Mouse (Mus musculus) intestine, postnatal 0 days (tissue): ENCODE measurements around the gene Pecam1. TPM values are rescaled to one million over a fixed set of nuclear protein-coding genes. Genes with fewer than 3 reads are reported as not detected.

Experiments used
- ATAC-seq: fragments of 200-750 bp; cut with Nextera tagmentation; 2 replicates; pipeline ENCODE4 v1.8.0; 2017; ENCODE audit warnings: mild to moderate bottlenecking, moderate TSS enrichment, moderate library complexity
- H3K27ac ChIP-seq: fragments of 300-500 bp; sonication (generic); 2 replicates; pipeline ENCODE4 v1.5.1; 2014; ENCODE audit warnings: mild to moderate bottlenecking, low read depth, low read length, moderate library complexity
- H3K27me3 ChIP-seq: fragments of 300-500 bp; sonication (generic); replicated peaks from 2 replicates; pipeline ENCODE4 v1.6.1; 2014; ENCODE audit warnings: low read length, mixed read lengths; ENCODE audit not compliant: control insufficient read depth, insufficient read depth
- H3K36me3 ChIP-seq: fragments of 300-500 bp; sonication (generic); 2 replicates; pipeline ENCODE4 v1.6.1; 2014; ENCODE audit warnings: mild to moderate bottlenecking, moderate library complexity; ENCODE audit not compliant: control insufficient read depth, insufficient read depth
- H3K4me1 ChIP-seq: fragments of 300-500 bp; sonication (generic); replicated peaks from 2 replicates; pipeline ENCODE4 v1.6.1; 2014; ENCODE audit warnings: antibody characterized with exemption, low read length, mixed read lengths; ENCODE audit not compliant: control insufficient read depth, insufficient read depth
- H3K4me2 ChIP-seq: fragments of 300-500 bp; sonication (generic); replicated peaks from 2 replicates; pipeline ENCODE4 v1.6.1; 2014; ENCODE audit warnings: low read depth, mild to moderate bottlenecking, moderate library complexity
- H3K4me3 ChIP-seq: fragments of 300-500 bp; sonication (generic); 2 replicates; pipeline ENCODE4 v1.5.1; 2014; ENCODE audit warnings: low read depth, low read length
- H3K9ac ChIP-seq: fragments of 300-500 bp; sonication (generic); 2 replicates; pipeline ENCODE4 v1.6.1; 2014; ENCODE audit warnings: mild to moderate bottlenecking, low read depth, low read length
- H3K9me3 ChIP-seq: fragments of 300-500 bp; sonication (generic); 2 replicates; pipeline ENCODE4 v1.6.1; 2016; ENCODE audit warnings: mixed run types; ENCODE audit not compliant: control insufficient read depth
- CTCF ChIP-seq: sonication (generic); IDR thresholded peaks from 2 replicates; pipeline ENCODE4 v1.5.1; 2016; ENCODE audit warnings: low read depth, mild to moderate bottlenecking, control low read depth, antibody characterized with exemption, moderate library complexity
- WGBS: fragments of 180-500 bp; shearing (Covaris S2); extraction: QIAGEN DNeasy Blood & Tissue Kit; methylation state at CpG from one replicate; pipeline ENCODE4 v1.1.7; 2014; 5-methylcytosine and 5-hydroxymethylcytosine counted together
- polyA plus RNA-seq: library from polyadenylated mRNA; unstranded; fragments of >200 nt; fragmentation: Nextera tagmentation; extraction: Ambion mirVana; gene quantifications from 2 replicates; pipeline ENCODE4 v1.2.1, GENCODE M21; 2015

Pecam1 gene
- polyA plus RNA-seq, 1 experiment from 2014 or later = 26.1 TPM

DNA sequence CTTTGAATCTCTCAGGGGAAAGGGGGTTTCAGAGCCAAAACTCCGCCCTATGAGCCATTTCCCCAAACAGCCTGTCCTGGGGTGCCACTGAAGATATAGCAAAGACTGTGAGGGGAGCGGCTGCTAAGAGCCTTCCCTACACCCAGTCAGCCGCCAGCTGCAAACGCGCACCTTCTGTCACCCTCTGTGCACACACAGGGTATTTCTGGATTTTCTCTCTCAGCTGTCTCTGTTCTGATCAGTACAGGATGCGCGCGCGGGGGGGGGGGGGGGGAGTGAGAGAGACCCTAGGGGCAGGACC is 80.6 kb downstream of the Pecam1 start:
- Histone ChIP-seq H3K36me3 (no peaks in the 10 kb centered on the region), H3K4me3 (no peak overlapping the region), H3K4me1 (peaks cover 1% of the 10 kb centered on the region), H3K27ac (no peak overlapping the region), H3K4me2 (no peak overlapping the region), H3K9ac (no peak overlapping the region), H3K27me3 (no peaks in the 10 kb centered on the region), H3K9me3 (no peaks in the 10 kb centered on the region)
- 35% methylated on average over 9 of the region's 9 CpGs for WGBS
- ATAC-seq = no peak
- no peak for TF ChIP-seq CTCF

DNA sequence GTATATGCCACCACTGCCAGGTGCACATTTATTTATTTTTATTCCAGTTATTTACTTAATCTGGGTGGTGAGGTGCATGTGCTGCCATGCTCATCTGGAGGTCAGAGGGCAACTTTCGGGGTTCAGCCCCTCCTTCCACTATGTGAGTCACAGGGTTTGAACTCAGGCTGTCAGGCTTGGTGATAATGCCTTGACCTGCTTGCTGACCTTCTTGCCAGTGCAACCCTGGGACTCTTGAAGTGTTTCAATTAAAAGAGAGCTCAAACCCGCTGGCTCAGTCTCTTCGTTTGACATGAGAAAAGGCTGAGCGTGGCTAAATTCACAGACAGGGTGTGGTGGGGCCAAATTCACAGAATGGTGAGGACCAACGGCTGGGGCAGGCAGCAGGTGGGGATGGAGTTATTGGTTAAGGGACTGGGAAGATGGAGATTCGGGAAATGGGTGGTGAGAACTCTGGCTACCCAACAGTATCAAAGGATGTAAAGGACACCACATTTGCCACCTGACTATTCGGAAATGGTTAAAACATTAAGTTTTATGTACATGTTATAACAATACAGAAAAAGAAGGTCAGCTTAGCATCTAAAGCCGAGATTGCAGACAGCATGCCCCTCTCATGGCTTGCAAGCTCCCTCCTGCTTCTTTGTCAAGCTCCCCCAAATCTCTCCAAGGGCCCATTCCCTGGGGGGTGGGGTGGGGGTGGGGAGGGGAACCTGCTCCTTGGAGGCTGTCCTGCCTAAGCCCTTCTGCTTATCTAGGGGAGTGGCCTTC is 81.1 kb downstream of the Pecam1 start:
- WGBS = 53% methylated on average over 8 of the region's 8 CpGs
- Histone ChIP-seq H3K4me3 (no peak overlapping the region), H3K27ac (no peak overlapping the region), H3K9ac (no peak overlapping the region), H3K4me2 (no peak overlapping the region), H3K9me3 (no peaks in the 10 kb centered on the region), H3K27me3 (no peaks in the 10 kb centered on the region), H3K4me1 (no peaks in the 10 kb centered on the region), H3K36me3 (no peaks in the 10 kb centered on the region)
- no peak for TF ChIP-seq CTCF
- ATAC-seq = no peak

DNA sequence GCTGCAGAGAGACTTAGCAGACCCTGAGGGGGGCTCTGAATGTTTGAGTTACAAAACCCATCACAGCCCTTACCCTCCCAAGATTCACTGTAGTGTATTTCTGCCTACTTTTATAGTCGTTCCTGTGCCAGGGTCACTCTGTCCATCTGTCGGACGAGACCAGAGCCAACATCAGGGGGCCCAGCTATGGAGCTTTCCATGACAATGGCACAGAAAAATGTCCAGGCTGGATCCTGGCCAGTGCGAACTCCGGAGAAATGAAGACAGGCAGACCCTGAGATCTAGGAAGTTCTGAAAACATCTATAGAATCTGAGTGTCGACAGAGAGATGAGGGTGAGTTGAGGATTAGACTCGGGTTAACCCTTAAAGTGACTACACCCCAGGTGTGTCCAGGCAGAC is 82.1 kb downstream of the Pecam1 start:
- no peaks in the 10 kb centered on the region for H3K27me3 ChIP-seq
- no peak overlapping the region for H3K4me2 ChIP-seq
- no peak overlapping the region for H3K4me3 ChIP-seq
- H3K27ac ChIP-seq = no peak overlapping the region
- 53% methylated on average over 7 of the region's 7 CpGs for WGBS
- no peaks in the 10 kb centered on the region for H3K9me3 ChIP-seq
- no peak for TF ChIP-seq CTCF
- H3K36me3 ChIP-seq = no peaks in the 10 kb centered on the region
- H3K9ac ChIP-seq = no peak overlapping the region
- no peak for ATAC-seq
- no peaks in the 10 kb centered on the region for H3K4me1 ChIP-seq

DNA sequence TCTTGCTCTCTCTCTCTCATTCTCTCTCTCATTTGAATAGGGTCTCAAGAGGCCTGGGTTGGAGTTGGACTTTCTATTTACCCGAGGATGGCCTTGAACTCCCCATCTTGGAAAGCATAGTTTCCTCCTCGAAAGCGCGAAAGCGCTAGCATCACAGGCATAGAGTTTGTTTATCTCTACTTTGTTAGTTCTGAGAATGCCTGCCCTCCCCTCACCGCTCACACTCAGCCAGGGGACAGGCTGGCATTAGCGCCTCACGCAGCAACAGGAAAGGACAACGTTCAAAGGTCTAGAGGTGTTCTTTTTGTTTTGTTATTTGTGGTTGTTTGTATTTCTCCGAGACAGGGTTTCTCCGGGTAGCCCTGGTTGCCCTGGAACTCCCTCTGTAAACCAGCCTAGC is 82.6 kb downstream of the Pecam1 start:
- H3K4me1 ChIP-seq = no peaks in the 10 kb centered on the region
- H3K9me3 ChIP-seq = no peaks in the 10 kb centered on the region
- no peak for TF ChIP-seq CTCF
- H3K36me3 ChIP-seq = no peaks in the 10 kb centered on the region
- no peak for ATAC-seq
- H3K27me3 ChIP-seq = no peaks in the 10 kb centered on the region
- no peak overlapping the region for H3K9ac ChIP-seq
- H3K27ac ChIP-seq = no peak overlapping the region
- 67% methylated on average over 11 of the region's 11 CpGs for WGBS
- H3K4me3 ChIP-seq = no peak overlapping the region
- H3K4me2 ChIP-seq = no peak overlapping the region

DNA sequence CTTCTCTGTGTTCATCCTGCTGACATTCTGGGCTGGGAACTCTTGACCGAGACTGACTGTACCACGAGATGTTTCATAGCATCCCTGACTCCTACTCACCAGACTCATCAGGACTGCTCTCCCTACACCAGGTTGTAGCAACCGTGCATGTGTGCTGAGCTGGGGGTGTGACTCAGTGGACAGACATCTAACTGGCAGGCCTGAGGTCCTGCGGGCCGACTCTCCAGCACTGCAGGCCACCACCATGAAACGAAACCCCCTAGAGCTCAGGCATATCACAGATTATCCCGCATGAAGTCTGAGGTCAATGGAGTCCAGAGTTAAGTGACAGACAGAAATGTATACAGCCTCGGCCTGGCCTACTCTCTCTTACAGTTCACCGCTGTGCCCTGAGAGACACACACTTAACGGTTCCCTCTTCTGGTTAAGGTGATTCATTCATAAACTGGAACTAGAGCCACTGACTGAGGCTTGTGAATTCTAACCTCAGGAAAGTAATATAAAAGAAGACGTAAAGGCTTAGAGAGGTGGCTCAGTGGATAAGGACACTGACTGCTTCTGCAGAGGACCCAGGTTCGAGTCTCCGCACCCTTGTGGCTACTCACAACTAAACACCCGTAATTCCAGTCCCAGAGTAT is 83.8 kb downstream of the Pecam1 start:
- Histone ChIP-seq H3K4me3 (no peak overlapping the region), H3K9me3 (no peaks in the 10 kb centered on the region), H3K27me3 (no peaks in the 10 kb centered on the region), H3K36me3 (no peaks in the 10 kb centered on the region), H3K27ac (no peak overlapping the region), H3K9ac (no peak overlapping the region), H3K4me1 (no peaks in the 10 kb centered on the region), H3K4me2 (no peak overlapping the region)
- WGBS = 84% methylated on average over 14 of the region's 14 CpGs
- no peak for ATAC-seq
- TF ChIP-seq CTCF = no peak

DNA sequence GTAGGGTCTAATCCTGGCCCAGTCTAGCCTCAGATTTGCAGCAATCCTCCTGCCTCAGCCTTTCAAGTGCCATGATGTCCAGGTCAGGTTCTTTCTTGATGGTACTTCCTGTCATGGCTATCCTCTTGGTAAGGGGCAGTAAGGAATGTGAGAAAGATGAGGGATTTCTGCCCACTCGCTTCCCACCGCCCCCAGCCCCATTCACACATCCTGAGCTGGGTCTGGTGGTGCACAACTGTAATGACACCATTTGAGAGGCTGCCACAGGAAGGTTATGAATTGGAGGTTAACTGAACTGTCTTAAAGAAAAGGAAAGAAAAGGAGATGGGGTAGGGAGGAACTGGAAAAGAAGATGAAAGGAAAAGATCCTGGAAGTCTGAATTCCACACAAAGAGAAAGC is 84.6 kb downstream of the Pecam1 start:
- H3K4me2 ChIP-seq = no peak overlapping the region
- no peak overlapping the region for H3K4me3 ChIP-seq
- no peaks in the 10 kb centered on the region for H3K27me3 ChIP-seq
- no peak overlapping the region for H3K9ac ChIP-seq
- no peak for ATAC-seq
- no peak for TF ChIP-seq CTCF
- no peaks in the 10 kb centered on the region for H3K36me3 ChIP-seq
- 87% methylated on average over 2 of the region's 2 CpGs for WGBS
- H3K27ac ChIP-seq = no peak overlapping the region
- no peaks in the 10 kb centered on the region for H3K9me3 ChIP-seq
- H3K4me1 ChIP-seq = no peaks in the 10 kb centered on the region
